Mouse (Mus musculus) limb, embryonic 14.5 days (tissue): ENCODE results near the gene Cyp3a41a. TPM values are rescaled to one million over a fixed set of nuclear protein-coding genes. Genes with fewer than 3 reads are reported as not detected.
"Not testable (repeated sequence)": the region's sequence is repeated elsewhere in the genome, so short reads cannot be mapped to it uniquely, and the experiment has no call there.

Source experiments
- ATAC-seq: fragments of 200-750 bp; cut with Nextera tagmentation; 2 replicates; pipeline ENCODE4 v1.8.0; 2017; ENCODE audit warnings: low read depth, moderate number of reproducible peaks, moderate TSS enrichment; ENCODE audit not compliant: low FRiP score
- DNase-seq: peaks from one replicate; pipeline ENCODE4 v3.0.0-alpha.2; 2015; ENCODE audit warnings: low spot score
- H3K27ac ChIP-seq: fragments of 300-500 bp; sonication (generic); replicated peaks from 2 replicates; pipeline ENCODE4 v1.5.1; 2014; ENCODE audit warnings: low read depth, mild to moderate bottlenecking, low read length, moderate library complexity, mixed read lengths
- H3K27me3 ChIP-seq: fragments of 300-500 bp; sonication (generic); 2 replicates; pipeline ENCODE4 v1.6.1; 2014; ENCODE audit warnings: low read length, mixed read lengths; ENCODE audit not compliant: control insufficient read depth, insufficient read depth
- H3K36me3 ChIP-seq: fragments of 300-500 bp; sonication (generic); 2 replicates; pipeline ENCODE4 v1.6.1; 2014; ENCODE audit warnings: mild to moderate bottlenecking, low read length, moderate library complexity, mixed read lengths; ENCODE audit not compliant: control insufficient read depth, insufficient read depth
- H3K4me1 ChIP-seq: fragments of 300-500 bp; sonication (generic); 2 replicates; pipeline ENCODE4 v1.6.1; 2014; ENCODE audit warnings: antibody characterized with exemption, low read length, mixed read lengths; ENCODE audit not compliant: control insufficient read depth, insufficient read depth
- H3K4me2 ChIP-seq: fragments of 300-500 bp; sonication (generic); replicated peaks from 2 replicates; pipeline ENCODE4 v1.6.1; 2014; ENCODE audit warnings: low read depth, mild to moderate bottlenecking, low read length, moderate library complexity; ENCODE audit not compliant: severe bottlenecking
- H3K4me3 ChIP-seq: fragments of 300-500 bp; sonication (generic); replicated peaks from 2 replicates; pipeline ENCODE4 v1.5.1; 2014; ENCODE audit warnings: low read length
- H3K9ac ChIP-seq: fragments of 300-500 bp; sonication (generic); 2 replicates; pipeline ENCODE4 v1.6.1; 2014; ENCODE audit warnings: mild to moderate bottlenecking, low read depth, low read length, moderate library complexity; ENCODE audit not compliant: severe bottlenecking
- H3K9me3 ChIP-seq: fragments of 300-500 bp; sonication (generic); 2 replicates; pipeline ENCODE4 v1.6.1; 2016; ENCODE audit warnings: low read length; ENCODE audit not compliant: control insufficient read depth
- POLR2A ChIP-seq: fragments of 200-500 bp; IDR thresholded peaks from 2 replicates; pipeline ENCODE4 v1.8.0; 2012; ENCODE audit warnings: inconsistent platforms, mild to moderate bottlenecking, moderate library complexity, borderline replicate concordance; ENCODE audit not compliant: insufficient read depth, insufficient read length; ENCODE audit errors: extremely low read depth
- WGBS: fragments of 180-500 bp; shearing (Covaris S2); extraction: QIAGEN DNeasy Blood & Tissue Kit; methylation state at CpG from one replicate; pipeline ENCODE4 v1.1.7; 2014; 5-methylcytosine and 5-hydroxymethylcytosine counted together
- polyA plus RNA-seq, 2 experiments: library from polyadenylated mRNA; depleted of rRNA in 1 of 2; stranded (reverse) in 1 of 2; unstranded in 1 of 2; fragments of >200 nt; fragmentation: Nextera tagmentation in 1 of 2; extraction: Ambion mirVana in 1 of 2; gene quantifications; 2 replicates each; pipeline versions ENCODE4 v1.2.1 to v1.2.3; 2012 to 2014

Cyp3a41a gene
- not detected in 2 replicates for polyA plus RNA-seq (2012; rRNA removed)
- not detected in 2 replicates for polyA plus RNA-seq (2014; fragmentation: Nextera tagmentation; extraction: Ambion mirVana)

DNA sequence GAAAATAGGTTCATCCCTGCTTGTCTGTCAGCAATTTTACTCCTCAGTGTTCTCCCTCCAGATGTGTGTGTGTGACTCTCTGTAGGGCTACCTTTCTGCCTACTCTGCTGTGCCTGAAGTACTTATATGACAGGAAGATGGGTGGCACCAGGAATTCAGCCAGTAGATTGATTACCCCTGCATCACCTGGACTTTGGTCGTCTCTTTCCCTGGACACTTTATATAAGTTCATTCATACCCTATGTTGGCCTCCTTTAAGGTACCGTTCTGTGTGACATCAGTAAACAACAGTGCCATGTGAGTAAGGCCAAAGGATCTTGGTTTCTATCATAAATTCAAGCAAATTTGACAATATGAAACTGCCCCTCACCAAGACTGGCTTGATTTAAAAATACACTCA, at the start of gene Cyp3a41a:
Cyp3a41a (minus strand) TSS at position 101 of the 400 bp plus-strand sequence.
- 88% methylated on average over 1 of the region's 2 CpGs for WGBS
- H3K4me3 ChIP-seq, H3K36me3 ChIP-seq, H3K27ac ChIP-seq, H3K9me3 ChIP-seq, DNase-seq, H3K4me2 ChIP-seq, ATAC-seq, H3K27me3 ChIP-seq, H3K9ac ChIP-seq, H3K4me1 ChIP-seq: not testable (repeated sequence)

- 73% methylated on average over 3 of the region's 3 CpGs for WGBS
- DNase-seq, H3K27ac ChIP-seq, H3K4me3 ChIP-seq, H3K27me3 ChIP-seq, ATAC-seq, H3K4me2 ChIP-seq, H3K4me1 ChIP-seq, H3K9ac ChIP-seq, H3K9me3 ChIP-seq, H3K36me3 ChIP-seq: not testable (repeated sequence)
Observed at GRCm38 (mm10) chr5:145737512-145737911, 17.6 kb upstream of the Cyp3a41a start.

DNA sequence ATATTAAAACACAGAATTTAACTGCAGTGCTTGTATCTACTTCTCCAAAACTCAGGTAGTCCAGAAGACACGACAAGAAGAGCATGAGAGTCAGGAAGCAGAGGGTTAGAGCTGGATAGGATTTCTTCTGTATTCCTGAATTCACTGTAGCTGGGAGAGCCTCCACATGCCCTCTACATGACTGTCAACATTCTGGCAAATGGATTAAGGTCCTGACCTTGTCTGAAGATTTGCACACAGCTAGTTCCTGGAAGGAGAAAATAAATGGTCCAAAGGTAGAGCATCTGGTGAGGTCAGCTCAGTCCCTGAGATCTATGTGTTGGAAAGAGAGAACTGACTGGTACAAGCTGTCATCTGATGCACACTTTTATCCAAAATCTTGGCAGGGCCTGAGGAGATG, 5.6 kb downstream of the Cyp3a41a start:
- ATAC-seq, H3K36me3 ChIP-seq, H3K4me3 ChIP-seq, H3K4me2 ChIP-seq, H3K4me1 ChIP-seq, H3K9me3 ChIP-seq, DNase-seq, H3K27me3 ChIP-seq, H3K9ac ChIP-seq, H3K27ac ChIP-seq: not testable (repeated sequence)
- WGBS, result 25% methylated on average over 1 of the region's 1 CpGs

DNA sequence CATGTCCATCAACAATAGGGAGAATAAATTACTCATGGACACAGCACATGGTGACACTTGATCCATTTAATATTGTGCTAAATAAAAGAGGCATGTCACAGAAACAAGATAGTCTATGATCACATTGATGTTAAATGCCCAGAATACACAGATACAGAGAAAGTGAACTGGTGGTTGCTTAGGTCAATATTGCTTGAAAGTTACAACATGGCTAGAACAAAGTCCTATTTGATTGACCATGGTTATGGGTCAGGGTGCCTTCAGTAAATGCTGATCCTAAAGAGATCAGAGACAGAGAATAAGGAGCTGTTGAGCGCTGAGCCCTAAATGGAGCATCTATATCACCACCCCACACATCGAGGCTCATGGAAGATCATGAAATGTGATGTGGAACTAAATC, 12.6 kb downstream of the Cyp3a41a start:
- H3K36me3 ChIP-seq, ATAC-seq, H3K4me1 ChIP-seq, H3K9ac ChIP-seq, H3K9me3 ChIP-seq, H3K4me2 ChIP-seq, H3K4me3 ChIP-seq, DNase-seq, H3K27ac ChIP-seq, H3K27me3 ChIP-seq: not testable (repeated sequence)
- WGBS, result 73% methylated on average over 2 of the region's 2 CpGs

DNA sequence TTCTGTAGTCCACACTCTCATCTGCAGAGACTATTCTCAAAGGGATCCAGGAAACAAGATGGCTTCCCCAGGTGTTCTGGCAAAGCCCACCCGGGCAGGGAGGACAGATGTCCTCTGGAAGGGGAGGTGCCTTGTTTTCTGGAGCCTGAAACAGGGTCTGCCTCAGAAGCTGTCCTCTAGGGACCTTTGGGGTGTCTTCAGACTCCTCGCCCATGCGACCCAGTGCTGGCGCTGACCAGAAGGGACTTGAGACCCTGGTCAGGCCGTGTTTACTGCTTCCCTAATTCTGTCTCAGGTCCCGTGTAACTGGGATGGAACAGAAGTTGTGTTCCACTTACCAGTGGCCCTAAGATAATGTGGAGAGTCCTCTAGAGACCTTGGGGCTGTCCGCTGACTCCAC, 57.9 kb downstream of the Cyp3a41a start:
- no peak for TF ChIP-seq POLR2A
- Histone ChIP-seq H3K9ac (no peak overlapping the region), H3K4me1 (no peaks in the 10 kb centered on the region), H3K36me3 (no peaks in the 10 kb centered on the region), H3K4me2 (no peak overlapping the region), H3K27ac (no peak overlapping the region), H3K9me3 (peaks cover 36% of the 10 kb centered on the region), H3K4me3 (no peak overlapping the region), H3K27me3 (no peaks in the 10 kb centered on the region)
- no peak for ATAC-seq
- 83% methylated on average over 7 of the region's 7 CpGs for WGBS
- no peak for DNase-seq

DNA sequence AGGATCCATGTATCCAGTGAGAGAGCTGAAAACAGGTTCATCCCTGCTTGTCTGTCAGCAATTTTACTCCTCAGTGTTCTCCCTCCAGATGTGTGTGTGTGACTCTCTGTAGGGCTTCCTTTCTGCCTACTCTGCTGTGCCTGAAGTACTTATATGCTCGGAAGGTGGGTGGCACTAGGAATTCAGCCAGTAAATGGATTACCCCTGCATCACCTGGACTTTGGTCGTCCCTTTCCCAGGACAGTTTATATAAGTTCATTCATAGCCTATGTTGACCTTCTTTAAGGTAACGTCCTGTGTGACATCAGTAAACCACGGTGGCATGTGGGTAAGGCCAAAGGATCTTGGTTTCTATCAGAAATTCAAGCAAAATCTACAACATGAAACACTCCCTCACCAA, 72.2 kb downstream of the Cyp3a41a start:
- Histone ChIP-seq H3K4me1 (no peaks in the 10 kb centered on the region), H3K36me3 (no peaks in the 10 kb centered on the region), H3K9ac (no peak overlapping the region), H3K9me3 (peaks cover 32% of the 10 kb centered on the region), H3K4me3 (no peak overlapping the region), H3K4me2 (no peak overlapping the region), H3K27me3 (no peaks in the 10 kb centered on the region), H3K27ac (no peak overlapping the region)
- TF ChIP-seq POLR2A, result no peak
- WGBS, result 71% methylated on average over 4 of the region's 4 CpGs
- no peak for DNase-seq
- no peak for ATAC-seq

Other genes with a start within 250 kb of the Cyp3a41a start
- gene Cyp3a41b, start 135.4 kb downstream of the Cyp3a41a start, polyA plus RNA-seq (2012; rRNA removed), result not detected in 2 replicates
- not detected in 2 replicates for gene Cyp3a41b, start 135.4 kb downstream of the Cyp3a41a start, polyA plus RNA-seq (2014; fragmentation: Nextera tagmentation; extraction: Ambion mirVana)
- not detected in 2 replicates for gene Cyp3a44, start 85.7 kb upstream of the Cyp3a41a start, polyA plus RNA-seq (2012; rRNA removed)
- not detected in 2 replicates for gene Cyp3a44, start 85.7 kb upstream of the Cyp3a41a start, polyA plus RNA-seq (2014; fragmentation: Nextera tagmentation; extraction: Ambion mirVana)
- gene Cyp3a11, start 159.8 kb upstream of the Cyp3a41a start, polyA plus RNA-seq (2012; rRNA removed), result not detected in 2 replicates
- gene Cyp3a11, start 159.8 kb upstream of the Cyp3a41a start, polyA plus RNA-seq (2014; fragmentation: Nextera tagmentation; extraction: Ambion mirVana), result not detected in 2 replicates